Mouse (Mus musculus): Measurements from ENCODE around the gene Gstt1. TPM values are rescaled to one million over a fixed set of nuclear protein-coding genes. Genes with fewer than 3 reads are reported as not detected.

Gstt1 gene
- polyA plus RNA-seq, 1 experiment, result 492 TPM

DNA sequence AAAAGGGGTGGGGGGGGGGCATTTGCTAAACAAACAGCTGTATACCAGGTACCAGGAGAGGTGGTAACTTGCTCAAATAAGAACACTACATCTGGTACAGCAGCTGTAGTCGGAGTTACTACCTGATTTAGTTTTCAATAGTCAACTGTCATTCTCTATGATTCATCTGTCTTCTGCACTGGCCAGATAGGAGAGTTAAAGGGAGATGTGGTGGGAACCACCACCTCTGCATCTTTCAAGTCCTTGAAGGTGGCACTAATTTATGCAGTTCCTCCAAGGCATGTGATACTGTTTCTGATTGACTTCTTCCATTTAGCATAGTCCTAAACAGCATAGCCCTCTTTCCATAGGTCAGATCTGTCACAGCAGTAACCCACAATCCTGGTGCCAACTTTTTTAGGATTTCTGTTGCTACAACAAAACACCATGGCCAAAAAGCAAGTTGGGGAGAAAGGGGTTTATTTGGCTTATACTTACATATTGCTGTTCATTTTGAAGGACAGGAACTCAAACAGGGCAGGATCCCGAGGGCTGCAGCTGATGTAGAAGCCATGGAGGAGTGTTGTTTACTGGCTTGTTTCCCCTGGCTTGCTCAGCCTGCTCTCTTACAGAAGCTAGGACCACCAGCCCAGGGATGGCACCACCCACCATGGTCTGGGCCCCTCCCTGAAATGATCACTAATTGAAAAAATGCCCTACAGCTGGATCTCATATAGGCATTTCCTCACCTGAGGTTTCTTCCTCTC lies 31.3 kb upstream of the Gstt1 start:
- H3K27me3 ChIP-seq (replicated peaks; ENCODE audit: control insufficient read depth, insufficient read depth, low read length), result no peaks in the 10 kb centered on the region
- no peak overlapping the region for H3K4me3 ChIP-seq (ENCODE audit: insufficient read depth, low read depth, low read length)
- H3K4me1 ChIP-seq (ENCODE audit: control insufficient read depth, insufficient read depth, low read length), result peaks cover 9% of the 10 kb centered on the region
- 81% methylated on average over 2 of the region's 2 CpGs for WGBS
- TF ChIP-seq CTCF (conservative IDR thresholded peaks at IDR 0.05; ENCODE audit: insufficient read depth, insufficient read length, low read depth, low read length), result no peak
- TF ChIP-seq POLR2A (IDR thresholded peaks at IDR 0.05; ENCODE audit: low read depth, low read length), result no peak
- no peak for DNase-seq
- H3K27ac ChIP-seq (ENCODE audit: insufficient read depth, low read depth, low read length), result no peak overlapping the region
- no peaks in the 10 kb centered on the region; the same call in 1 of the 2 replicates for H3K36me3 ChIP-seq (ENCODE audit: control insufficient read depth, insufficient read depth, low read length)

GRCm38 (mm10) chr10:75828500-75828931 lies 30.1 kb upstream of the Gstt1 start:
- peak; percentile 80 for DNase-seq
- Histone ChIP-seq H3K27ac (ENCODE audit: insufficient read depth, low read depth, low read length) (no peak overlapping the region), H3K4me1 (ENCODE audit: control insufficient read depth, insufficient read depth, low read length) (peaks cover 9% of the 10 kb centered on the region), H3K27me3 (replicated peaks; ENCODE audit: control insufficient read depth, insufficient read depth, low read length) (no peaks in the 10 kb centered on the region), H3K4me3 (ENCODE audit: insufficient read depth, low read depth, low read length) (no peak overlapping the region), H3K36me3 (ENCODE audit: control insufficient read depth, insufficient read depth, low read length) (no peaks in the 10 kb centered on the region; the same call in 1 of the 2 replicates)
- TF ChIP-seq POLR2A (IDR thresholded peaks at IDR 0.05; ENCODE audit: low read depth, low read length) (no peak), CTCF (conservative IDR thresholded peaks at IDR 0.05; ENCODE audit: insufficient read depth, insufficient read length, low read depth, low read length) (no peak)

GRCm38 (mm10) chr10:75827668-75828360 lies 29.4 kb upstream of the Gstt1 start:
- H3K4me3 ChIP-seq (ENCODE audit: insufficient read depth, low read depth, low read length), result no peak overlapping the region
- no peaks in the 10 kb centered on the region; the same call in 1 of the 2 replicates for H3K36me3 ChIP-seq (ENCODE audit: control insufficient read depth, insufficient read depth, low read length)
- H3K27me3 ChIP-seq (replicated peaks; ENCODE audit: control insufficient read depth, insufficient read depth, low read length), result no peaks in the 10 kb centered on the region
- no peak for TF ChIP-seq POLR2A (IDR thresholded peaks at IDR 0.05; ENCODE audit: low read depth, low read length)
- TF ChIP-seq CTCF (conservative IDR thresholded peaks at IDR 0.05; ENCODE audit: insufficient read depth, insufficient read length, low read depth, low read length), result no peak
- 89% methylated on average over 4 of the region's 4 CpGs for whole genome bisulfite sequencing
- DNase-seq, result peak; percentile 91
- peaks cover 9% of the 10 kb centered on the region for H3K4me1 ChIP-seq (ENCODE audit: control insufficient read depth, insufficient read depth, low read length)
- no peak overlapping the region for H3K27ac ChIP-seq (ENCODE audit: insufficient read depth, low read depth, low read length)

GRCm38 (mm10) chr10:75824530-75824929 lies 26.1 kb upstream of the Gstt1 start:
- no peak for TF ChIP-seq CTCF (conservative IDR thresholded peaks at IDR 0.05; ENCODE audit: insufficient read depth, insufficient read length, low read depth, low read length)
- TF ChIP-seq POLR2A (IDR thresholded peaks at IDR 0.05; ENCODE audit: low read depth, low read length), result no peak
- no peaks in the 10 kb centered on the region for H3K27me3 ChIP-seq (replicated peaks; ENCODE audit: control insufficient read depth, insufficient read depth, low read length)
- 70% methylated on average over 4 of the region's 4 CpGs for WGBS

DNA sequence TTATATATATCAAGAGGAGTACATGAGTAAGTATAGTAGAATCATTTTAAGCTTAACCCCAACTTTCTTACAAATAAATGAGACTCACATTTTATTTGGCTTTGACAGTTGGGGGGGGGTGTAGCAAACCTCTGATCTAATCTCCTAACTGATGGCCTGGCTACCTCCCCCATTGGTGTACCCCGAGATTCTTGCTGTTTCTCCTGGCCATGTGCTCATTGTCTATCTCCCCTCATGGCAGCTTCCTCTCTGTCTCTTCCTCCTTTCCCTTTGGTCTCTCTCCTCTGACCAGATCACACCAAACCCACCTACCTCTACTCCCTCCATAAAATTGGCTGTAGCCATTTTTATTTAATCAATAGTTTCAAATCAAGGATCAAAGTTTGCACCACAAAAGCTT lies 25.4 kb upstream of the Gstt1 start:
- H3K4me1 ChIP-seq (ENCODE audit: control insufficient read depth, insufficient read depth, low read length), result peaks cover 9% of the 10 kb centered on the region
- TF ChIP-seq POLR2A (IDR thresholded peaks at IDR 0.05; ENCODE audit: low read depth, low read length) (no peak), CTCF (conservative IDR thresholded peaks at IDR 0.05; ENCODE audit: insufficient read depth, insufficient read length, low read depth, low read length) (no peak)
- no peaks in the 10 kb centered on the region for H3K27me3 ChIP-seq (replicated peaks; ENCODE audit: control insufficient read depth, insufficient read depth, low read length)
- no peak overlapping the region for H3K27ac ChIP-seq (ENCODE audit: insufficient read depth, low read depth, low read length)
- H3K4me3 ChIP-seq (ENCODE audit: insufficient read depth, low read depth, low read length), result no peak overlapping the region
- DNase-seq, result no peak
- 96% methylated on average over 1 of the region's 1 CpGs for WGBS
- no peaks in the 10 kb centered on the region for H3K36me3 ChIP-seq (ENCODE audit: control insufficient read depth, insufficient read depth, low read length)

More at GRCm38 (mm10) chr10:75824530-75824929, 26.1 kb upstream of the Gstt1 start:
- no peak overlapping the region for H3K27ac ChIP-seq (ENCODE audit: insufficient read depth, low read depth, low read length)
- no peak for DNase-seq
- H3K36me3 ChIP-seq (ENCODE audit: control insufficient read depth, insufficient read depth, low read length), result no peaks in the 10 kb centered on the region
- H3K4me1 ChIP-seq (ENCODE audit: control insufficient read depth, insufficient read depth, low read length), result peaks cover 9% of the 10 kb centered on the region
- no peak overlapping the region for H3K4me3 ChIP-seq (ENCODE audit: insufficient read depth, low read depth, low read length)

- no peaks in the 10 kb centered on the region for H3K27me3 ChIP-seq (replicated peaks; ENCODE audit: control insufficient read depth, insufficient read depth, low read length)
- no peak within 1 kb of the TSS for H3K4me3 ChIP-seq (ENCODE audit: insufficient read depth, low read depth, low read length)
- H3K4me1 ChIP-seq (ENCODE audit: control insufficient read depth, insufficient read depth, low read length), result peaks cover 2% of the 10 kb centered on the region
- no peak within 1 kb of the TSS for H3K27ac ChIP-seq (ENCODE audit: insufficient read depth, low read depth, low read length)
- 95% methylated on average over 2 of the region's 2 CpGs for WGBS
- no peak for DNase-seq
- TF ChIP-seq POLR2A (IDR thresholded peaks at IDR 0.05; ENCODE audit: low read depth, low read length), result no peak
- no peak for TF ChIP-seq CTCF (conservative IDR thresholded peaks at IDR 0.05; ENCODE audit: insufficient read depth, insufficient read length, low read depth, low read length)
- H3K36me3 ChIP-seq (ENCODE audit: control insufficient read depth, insufficient read depth, low read length), result no peaks in the 10 kb centered on the region
Measured at GRCm38 (mm10) chr10:75822443-75822842, 24.1 kb upstream of the Gstt1 start, which contains the start of gene Gstt4. Gene Gstt4, minus strand, starts transcription at chr10:75822543.

DNA sequence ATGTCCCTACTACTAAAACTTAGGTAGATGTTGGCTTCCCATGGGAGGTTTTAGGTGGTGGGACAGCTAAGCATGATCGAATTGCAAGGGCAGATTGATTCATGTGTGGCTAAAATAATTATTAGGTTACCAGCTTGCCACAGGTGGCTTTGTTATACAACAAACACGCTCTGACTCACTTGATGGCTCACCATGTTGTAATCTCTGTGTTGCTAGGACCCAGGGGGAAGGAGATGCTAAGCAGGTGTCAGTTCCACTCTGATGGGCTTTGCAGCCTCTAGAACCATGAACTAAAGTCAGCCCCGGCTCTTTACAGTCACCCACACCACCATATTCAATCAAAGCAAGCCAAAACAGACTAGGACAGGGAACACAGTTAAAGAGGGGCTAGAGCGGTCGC lies 21.5 kb upstream of the Gstt1 start:
- Histone ChIP-seq H3K27ac (ENCODE audit: insufficient read depth, low read depth, low read length) (no peak overlapping the region), H3K36me3 (ENCODE audit: control insufficient read depth, insufficient read depth, low read length) (no peaks in the 10 kb centered on the region), H3K27me3 (replicated peaks; ENCODE audit: control insufficient read depth, insufficient read depth, low read length) (no peaks in the 10 kb centered on the region), H3K4me1 (ENCODE audit: control insufficient read depth, insufficient read depth, low read length) (no peaks in the 10 kb centered on the region), H3K4me3 (ENCODE audit: insufficient read depth, low read depth, low read length) (no peak overlapping the region)
- TF ChIP-seq POLR2A (IDR thresholded peaks at IDR 0.05; ENCODE audit: low read depth, low read length), result no peak
- TF ChIP-seq CTCF (conservative IDR thresholded peaks at IDR 0.05; ENCODE audit: insufficient read depth, insufficient read length, low read depth, low read length), result no peak
- no peak for DNase-seq
- 69% methylated on average over 5 of the region's 5 CpGs for WGBS
